Mouse (Mus musculus) forebrain, embryonic 16.5 days (tissue): ENCODE data around the gene Olfr875. TPM values are rescaled to one million over a fixed set of nuclear protein-coding genes. Genes with fewer than 3 reads are reported as not detected.
"Not testable (repeated sequence)": the region's sequence is repeated elsewhere in the genome, so short reads cannot be mapped to it uniquely, and the experiment has no call there.

ENCODE experiments used
- ATAC-seq: fragments of 200-750 bp; cut with Nextera tagmentation; 2 replicates; pipeline ENCODE4 v1.8.0; 2017; ENCODE audit warnings: mild to moderate bottlenecking, moderate library complexity
- H3K27ac ChIP-seq: fragments of 300-500 bp; sonication (generic); 2 replicates; pipeline ENCODE4 v1.5.1; 2014; ENCODE audit warnings: low read length, control low read depth
- H3K27me3 ChIP-seq: fragments of 300-500 bp; sonication (generic); replicated peaks from 2 replicates; pipeline ENCODE4 v1.6.1; 2014; ENCODE audit warnings: low read length; ENCODE audit not compliant: control insufficient read depth, insufficient read depth
- H3K36me3 ChIP-seq: fragments of 300-500 bp; sonication (generic); 2 replicates; pipeline ENCODE4 v1.6.1; 2014; ENCODE audit not compliant: control insufficient read depth, insufficient read depth
- H3K4me1 ChIP-seq: fragments of 300-500 bp; sonication (generic); replicated peaks from 2 replicates; pipeline ENCODE4 v1.6.1; 2014; ENCODE audit warnings: low read length; ENCODE audit not compliant: control insufficient read depth, insufficient read depth
- H3K4me2 ChIP-seq: fragments of 300-500 bp; sonication (generic); 2 replicates; pipeline ENCODE4 v1.6.1; 2014; ENCODE audit warnings: mild to moderate bottlenecking, low read length, control low read depth
- H3K4me3 ChIP-seq: fragments of 300-500 bp; sonication (generic); replicated peaks from 2 replicates; pipeline ENCODE4 v1.5.1; 2014; ENCODE audit warnings: mild to moderate bottlenecking, low read length, control low read depth
- H3K9ac ChIP-seq: fragments of 300-500 bp; sonication (generic); replicated peaks from 2 replicates; pipeline ENCODE4 v1.6.1; 2014; ENCODE audit warnings: low read depth, low read length, control low read depth
- H3K9me3 ChIP-seq: fragments of 300-500 bp; sonication (generic); 2 replicates; pipeline ENCODE4 v1.6.1; 2016; ENCODE audit warnings: low read length; ENCODE audit not compliant: control insufficient read depth
- WGBS: fragments of 180-500 bp; shearing (Covaris S2); extraction: QIAGEN DNeasy Blood & Tissue Kit; methylation state at CpG from one replicate; pipeline ENCODE4 v1.1.7; 2014; 5-methylcytosine and 5-hydroxymethylcytosine counted together
- polyA plus RNA-seq: library from polyadenylated mRNA; unstranded; fragments of >200 nt; fragmentation: Nextera tagmentation; extraction: Ambion mirVana; gene quantifications from 2 replicates; pipeline ENCODE4 v1.2.1, GENCODE M21; 2015

Olfr875 gene
- polyA plus RNA-seq, 1 experiment from 2014 or later = not detected

- peak; percentile 92 for ATAC-seq
- peak overlapping the region; percentile 36 for H3K9ac ChIP-seq
- peaks cover 8% of the 10 kb centered on the region for H3K4me1 ChIP-seq
- peak overlapping the region; percentile 26 for H3K4me3 ChIP-seq
- peak overlapping the region; percentile 66 for H3K27ac ChIP-seq
- H3K27me3 ChIP-seq = no peaks in the 10 kb centered on the region
- H3K9me3 ChIP-seq = no peaks in the 10 kb centered on the region
- peak overlapping the region; percentile 53 for H3K4me2 ChIP-seq
- WGBS = 2% methylated on average over 7 of the region's 7 CpGs
- no peaks in the 10 kb centered on the region for H3K36me3 ChIP-seq
Measured at GRCm38 (mm10) chr9:37782766-37783260, 11.2 kb downstream of the Olfr875 start.

- 54% methylated on average over 11 of the region's 15 CpGs for WGBS
- not testable (repeated sequence) for H3K9ac ChIP-seq, H3K9me3 ChIP-seq, H3K27me3 ChIP-seq, H3K4me3 ChIP-seq, H3K27ac ChIP-seq, H3K36me3 ChIP-seq, H3K4me1 ChIP-seq
- peak overlapping the region; percentile 53 for H3K4me2 ChIP-seq
- peak; percentile 62 for ATAC-seq
Measured at GRCm38 (mm10) chr9:37783394-37784387, 12.0 kb downstream of the Olfr875 start.

DNA sequence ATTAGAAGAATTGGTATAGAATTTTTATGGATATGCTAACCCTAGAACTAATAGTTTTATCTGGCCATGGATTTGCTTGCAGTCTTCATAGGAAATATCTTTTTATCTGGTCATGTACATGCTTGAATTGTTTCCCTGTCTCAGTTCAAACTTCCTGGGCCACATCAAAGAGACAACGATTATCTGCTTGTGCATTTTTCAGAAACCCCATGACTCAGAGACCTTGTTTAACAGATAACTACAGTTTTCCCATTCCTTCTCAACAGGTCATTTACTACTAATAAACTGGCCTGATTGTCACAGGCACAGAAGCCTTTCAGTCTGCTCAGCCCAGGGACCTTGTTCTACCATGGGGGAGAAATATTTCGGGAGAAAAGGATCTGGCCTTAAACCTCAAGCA lies 14.8 kb downstream of the Olfr875 start:
- no peaks in the 10 kb centered on the region for H3K36me3 ChIP-seq
- peaks cover 8% of the 10 kb centered on the region for H3K4me1 ChIP-seq
- H3K4me3 ChIP-seq = no peak overlapping the region
- no peak overlapping the region for H3K27ac ChIP-seq
- no peak for ATAC-seq
- H3K27me3 ChIP-seq = no peaks in the 10 kb centered on the region
- WGBS = 82% methylated on average over 2 of the region's 2 CpGs
- H3K9me3 ChIP-seq = no peaks in the 10 kb centered on the region
- no peak overlapping the region for H3K9ac ChIP-seq
- no peak overlapping the region for H3K4me2 ChIP-seq

GRCm38 (mm10) chr9:37802055-37802454 lies 30.4 kb downstream of the Olfr875 start:
- Histone ChIP-seq H3K4me1 (no peaks in the 10 kb centered on the region), H3K9ac (no peak overlapping the region), H3K9me3 (no peaks in the 10 kb centered on the region), H3K4me3 (no peak overlapping the region), H3K27ac (no peak overlapping the region), H3K36me3 (no peaks in the 10 kb centered on the region), H3K27me3 (no peaks in the 10 kb centered on the region), H3K4me2 (no peak overlapping the region)
- ATAC-seq = no peak
- 62% methylated on average over 4 of the region's 4 CpGs for WGBS

- no peaks in the 10 kb centered on the region for H3K27me3 ChIP-seq
- H3K4me2 ChIP-seq = no peak within 1 kb of the TSS
- H3K4me3 ChIP-seq = no peak within 1 kb of the TSS
- no peak within 1 kb of the TSS for H3K27ac ChIP-seq
- H3K36me3 ChIP-seq = no peaks in the 10 kb centered on the region
- no peaks in the 10 kb centered on the region for H3K9me3 ChIP-seq
- no peak within 1 kb of the TSS for H3K9ac ChIP-seq
- no peaks in the 10 kb centered on the region for H3K4me1 ChIP-seq
- ATAC-seq = no peak
Measured at GRCm38 (mm10) chr9:37802731-37803130, 31.1 kb downstream of the Olfr875 start, which contains the start of gene Olfr876. Olfr876 (plus strand) TSS chr9:37803031.

- no peaks in the 10 kb centered on the region for H3K27me3 ChIP-seq
- H3K4me3 ChIP-seq = no peak overlapping the region
- no peak overlapping the region for H3K27ac ChIP-seq
- H3K9ac ChIP-seq = no peak overlapping the region
- no peaks in the 10 kb centered on the region for H3K36me3 ChIP-seq
- no peak overlapping the region for H3K4me2 ChIP-seq
- H3K9me3 ChIP-seq = no peaks in the 10 kb centered on the region
- no peaks in the 10 kb centered on the region for H3K4me1 ChIP-seq
- no peak for ATAC-seq
Measured at GRCm38 (mm10) chr9:37807235-37807634, 35.6 kb downstream of the Olfr875 start.

- WGBS = 95% methylated on average over 3 of the region's 3 CpGs
- Histone ChIP-seq H3K27ac (no peak overlapping the region), H3K4me3 (no peak overlapping the region), H3K4me2 (no peak overlapping the region), H3K27me3 (no peaks in the 10 kb centered on the region), H3K36me3 (no peaks in the 10 kb centered on the region), H3K9me3 (no peaks in the 10 kb centered on the region), H3K4me1 (no peaks in the 10 kb centered on the region), H3K9ac (no peak overlapping the region)
- ATAC-seq = no peak
Measured at GRCm38 (mm10) chr9:37808456-37808855, 36.8 kb downstream of the Olfr875 start.

- H3K4me2 ChIP-seq = no peak overlapping the region
- no peaks in the 10 kb centered on the region for H3K4me1 ChIP-seq
- ATAC-seq = no peak
- H3K27me3 ChIP-seq = no peaks in the 10 kb centered on the region
- 69% methylated on average over 2 of the region's 2 CpGs for WGBS
- H3K9ac ChIP-seq = no peak overlapping the region
- H3K9me3 ChIP-seq = no peaks in the 10 kb centered on the region
- H3K27ac ChIP-seq = no peak overlapping the region
- H3K4me3 ChIP-seq = no peak overlapping the region
- no peaks in the 10 kb centered on the region for H3K36me3 ChIP-seq
Measured at GRCm38 (mm10) chr9:37808976-37809375, 37.3 kb downstream of the Olfr875 start.

GRCm38 (mm10) chr9:37814696-37815095 lies 43.0 kb downstream of the Olfr875 start:
- no peak overlapping the region for H3K4me2 ChIP-seq
- no peak overlapping the region for H3K27ac ChIP-seq
- no peaks in the 10 kb centered on the region for H3K36me3 ChIP-seq
- no peaks in the 10 kb centered on the region for H3K9me3 ChIP-seq
- peaks cover 3% of the 10 kb centered on the region for H3K4me1 ChIP-seq
- peak; percentile 86 for ATAC-seq
- H3K9ac ChIP-seq = no peak overlapping the region
- 43% methylated on average over 3 of the region's 3 CpGs for WGBS
- H3K27me3 ChIP-seq = no peaks in the 10 kb centered on the region
- no peak overlapping the region for H3K4me3 ChIP-seq
